Mouse (Mus musculus) heart, adult 2 months (tissue): Measurements from ENCODE around the gene Pelp1. TPM values are rescaled to one million over a fixed set of nuclear protein-coding genes. Genes with fewer than 3 reads are reported as not detected.

Source experiments
- DNase-seq, 2 experiments: peaks; one replicate each; pipeline ENCODE4 v3.0.0; 2021
- H3K27ac ChIP-seq: fragments of 200-600 bp; 2 replicates; pipeline ENCODE4 v1.8.1; 2022
- H3K27me3 ChIP-seq: fragments of 200-500 bp; 2 replicates; pipeline ENCODE4 v1.6.1; 2012; ENCODE audit warnings: mild to moderate bottlenecking, low read length, inconsistent platforms, mixed read lengths; ENCODE audit not compliant: control insufficient read depth, insufficient read depth
- H3K36me3 ChIP-seq: fragments of 200-500 bp; 2 replicates; pipeline ENCODE4 v1.6.1; 2012; ENCODE audit warnings: low read length, inconsistent platforms; ENCODE audit not compliant: control insufficient read depth, insufficient read depth
- H3K4me1 ChIP-seq: fragments of 200-500 bp; 2 replicates; pipeline ENCODE4 v1.6.1; 2011; ENCODE audit warnings: low read length; ENCODE audit not compliant: control insufficient read depth, insufficient read depth
- H3K4me3 ChIP-seq: fragments of 200-600 bp; 2 replicates; pipeline ENCODE4 v1.8.1; 2022
- H3K79me2 ChIP-seq: fragments of 200-500 bp; replicated peaks from 2 replicates; pipeline ENCODE4 v1.6.1; 2012; ENCODE audit warnings: mild to moderate bottlenecking, inconsistent platforms, low read length, moderate library complexity, mixed read lengths; ENCODE audit not compliant: control insufficient read depth, insufficient read depth
- H3K9ac ChIP-seq: fragments of 200-500 bp; 2 replicates; pipeline ENCODE4 v1.6.1; 2012; ENCODE audit warnings: low read depth, mild to moderate bottlenecking, control low read depth, inconsistent platforms, low read length, mixed read lengths
- CTCF ChIP-seq: fragments of 200-600 bp; IDR thresholded peaks from 2 replicates; pipeline ENCODE4 v1.8.1; 2022; ENCODE audit warnings: antibody characterized with exemption, mild to moderate bottlenecking, moderate library complexity
- EP300 ChIP-seq: fragments of 200-500 bp; IDR thresholded peaks from 2 replicates; pipeline ENCODE4 v1.6.1; 2011; ENCODE audit warnings: low read depth, low read length, control low read depth; ENCODE audit not compliant: insufficient read depth
- POLR2A ChIP-seq: fragments of 200-500 bp; IDR thresholded peaks from 2 replicates; pipeline ENCODE4 v1.6.1; 2011; ENCODE audit warnings: mild to moderate bottlenecking, low read depth, low read length, control low read depth; ENCODE audit not compliant: insufficient read depth
- WGBS: fragments of 180-500 bp; shearing (Covaris S2); methylation state at CpG from one replicate; pipeline ENCODE4 v1.1.7; 2018; 5-methylcytosine and 5-hydroxymethylcytosine counted together
- intact Hi-C: fragments of 180-260 bp; cut with DNase I; formaldehyde crosslinking; loops from one replicate; pipeline ENCODE4 v1.15.1; 2025
- polyA plus RNA-seq: library from polyadenylated mRNA; depleted of rRNA; stranded (reverse); fragments of >200 nt; gene quantifications from 2 replicates; pipeline ENCODE4 v1.2.3, GENCODE M21; 2012
- total RNA-seq, 2 experiments: library from RNA; stranded (reverse); gene quantifications; 2 replicates each; pipeline ENCODE4 v1.2.3; 2021

Gene Pelp1
- total and polyA plus RNA-seq, 3 experiments, result 13.0 to 20.7 (median 17.0) TPM

GRCm38 (mm10) chr11:70450926-70451325 lies 41.1 kb upstream of the Pelp1 start:
- 79% methylated on average over 2 of the region's 2 CpGs for WGBS
- Histone ChIP-seq H3K27ac (no peak overlapping the region), H3K79me2 (no peaks in the 10 kb centered on the region), H3K27me3 (no peaks in the 10 kb centered on the region), H3K36me3 (no peaks in the 10 kb centered on the region; the same call in 1 of the 2 replicates), H3K4me3 (no peak overlapping the region), H3K9ac (no peak overlapping the region), H3K4me1 (no peaks in the 10 kb centered on the region)
- intact Hi-C loops, result loop anchor here (10.0 kb wide), 1 partner anchor 154 kb away; no protein-coding TSS in a partner anchor
- TF ChIP-seq EP300, result no peak
- TF ChIP-seq CTCF, result no peak
- TF ChIP-seq POLR2A, result no peak
- no peak for DNase-seq

GRCm38 (mm10) chr11:70447373-70447772 lies 37.5 kb upstream of the Pelp1 start:
- Histone ChIP-seq H3K27ac (no peak overlapping the region), H3K27me3 (no peaks in the 10 kb centered on the region), H3K4me1 (no peaks in the 10 kb centered on the region), H3K36me3 (no peaks in the 10 kb centered on the region), H3K4me3 (no peak overlapping the region), H3K79me2 (no peaks in the 10 kb centered on the region), H3K9ac (no peak overlapping the region)
- TF ChIP-seq POLR2A, result no peak
- no peak for TF ChIP-seq CTCF
- no peak for TF ChIP-seq EP300
- no peak for DNase-seq
- 65% methylated on average over 1 of the region's 1 CpGs for WGBS
- intact Hi-C loops, result no loop called here

DNA sequence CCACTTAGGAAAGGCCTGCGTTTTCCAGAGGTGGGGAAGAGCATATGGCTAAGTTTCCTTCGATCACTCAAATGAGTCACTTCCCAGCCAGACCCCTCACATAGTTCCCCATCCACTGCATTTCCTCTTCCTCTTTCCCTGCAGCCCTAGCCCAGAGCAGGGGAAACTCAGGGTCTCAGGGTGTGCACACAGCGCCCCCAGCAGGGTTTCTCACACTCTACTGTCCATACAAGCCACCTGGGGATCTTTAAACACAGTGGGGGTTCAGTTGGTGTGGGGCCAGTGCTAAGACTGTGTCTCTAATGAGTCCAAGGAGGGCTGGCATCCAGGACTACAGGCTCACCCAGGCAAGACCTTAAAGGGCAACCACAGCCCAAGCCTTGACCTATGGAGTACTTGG lies 36.9 kb upstream of the Pelp1 start:
- no peaks in the 10 kb centered on the region for H3K27me3 ChIP-seq
- H3K36me3 ChIP-seq, result no peaks in the 10 kb centered on the region
- TF ChIP-seq CTCF (0 out of 2 replicates have a peak, but pooled peaks have one; percentile 2), EP300 (no peak), POLR2A (no peak)
- intact Hi-C loops, result no loop called here
- WGBS, result 26% methylated on average over 3 of the region's 3 CpGs
- no peak for DNase-seq
- no peaks in the 10 kb centered on the region for H3K79me2 ChIP-seq
- H3K4me3 ChIP-seq, result no peak overlapping the region
- H3K9ac ChIP-seq, result no peak overlapping the region
- no peak overlapping the region for H3K27ac ChIP-seq
- H3K4me1 ChIP-seq, result no peaks in the 10 kb centered on the region

DNA sequence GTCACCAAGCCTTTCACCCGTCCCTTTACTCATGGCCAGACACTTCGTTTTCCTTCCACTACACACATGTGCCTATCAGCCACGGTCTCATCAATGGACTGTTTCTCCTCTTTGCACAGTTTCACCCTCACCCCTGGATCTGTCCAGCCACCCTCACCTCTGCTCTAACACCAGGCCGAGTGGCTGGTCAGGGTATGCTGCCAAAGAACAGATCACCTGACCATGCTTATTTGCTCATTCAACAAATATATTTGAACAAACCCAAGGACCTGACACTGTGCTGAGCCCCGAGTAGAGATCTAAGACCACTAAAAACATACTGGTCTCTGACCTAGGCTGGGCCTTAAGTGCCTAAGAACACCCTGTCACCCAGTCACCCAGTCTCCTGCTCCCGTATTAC lies 34.8 kb upstream of the Pelp1 start:
- Histone ChIP-seq H3K4me3 (no peak overlapping the region), H3K36me3 (no peaks in the 10 kb centered on the region), H3K4me1 (no peaks in the 10 kb centered on the region), H3K27me3 (no peaks in the 10 kb centered on the region), H3K27ac (no peak overlapping the region), H3K9ac (no peak overlapping the region), H3K79me2 (no peaks in the 10 kb centered on the region)
- intact Hi-C loops, result no loop called here
- DNase-seq, result no peak
- 71% methylated on average over 6 of the region's 6 CpGs for WGBS
- TF ChIP-seq CTCF, result no peak
- no peak for TF ChIP-seq EP300
- TF ChIP-seq POLR2A, result no peak

DNA sequence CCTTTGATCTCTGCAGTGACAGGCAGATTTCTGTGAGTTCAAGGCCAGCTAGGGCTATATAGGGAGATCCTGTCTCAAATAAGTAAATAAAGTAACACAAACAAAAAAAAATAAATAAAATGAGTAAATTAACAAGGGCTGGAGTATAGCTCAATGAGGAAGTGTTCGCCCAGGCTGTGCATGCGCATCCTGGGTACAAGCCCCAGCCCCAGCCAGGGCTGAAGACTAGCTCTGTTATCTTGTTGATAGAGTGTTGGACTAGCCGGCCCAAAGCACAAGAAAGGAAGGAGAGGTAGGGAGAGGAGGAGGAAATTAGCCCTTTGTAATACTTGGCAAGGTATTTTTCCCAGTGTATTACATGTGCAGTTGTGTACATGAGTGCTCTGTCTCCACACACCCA lies 34.1 kb upstream of the Pelp1 start:
- H3K27ac ChIP-seq, result no peak overlapping the region
- H3K9ac ChIP-seq, result no peak overlapping the region
- intact Hi-C loops, result no loop called here
- TF ChIP-seq POLR2A (no peak), EP300 (no peak), CTCF (no peak)
- H3K4me1 ChIP-seq, result no peaks in the 10 kb centered on the region
- H3K79me2 ChIP-seq, result no peaks in the 10 kb centered on the region
- H3K36me3 ChIP-seq, result no peaks in the 10 kb centered on the region
- no peaks in the 10 kb centered on the region for H3K27me3 ChIP-seq
- H3K4me3 ChIP-seq, result no peak overlapping the region
- no peak for DNase-seq
- WGBS, result 60% methylated on average over 3 of the region's 3 CpGs

DNA sequence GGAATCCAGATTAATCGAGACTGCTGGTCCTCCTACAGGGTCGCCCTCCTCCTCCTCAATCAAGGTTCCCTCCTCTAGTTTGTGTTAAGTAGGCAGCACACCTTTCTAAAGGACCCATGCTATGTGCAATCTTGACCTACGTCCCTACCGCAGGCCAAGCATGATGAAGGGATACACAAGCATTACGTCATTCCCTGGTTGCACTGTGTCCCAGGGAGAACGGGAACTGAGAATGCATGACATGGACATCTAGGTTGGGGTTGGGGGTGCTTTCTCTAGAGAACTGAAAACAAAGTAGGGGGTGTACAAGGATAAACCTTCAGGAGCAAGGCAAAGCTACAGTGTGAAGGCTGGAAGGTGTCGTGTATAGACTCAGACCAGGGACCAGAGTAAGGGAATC lies 32.1 kb upstream of the Pelp1 start:
- Histone ChIP-seq H3K36me3 (no peaks in the 10 kb centered on the region), H3K4me1 (no peaks in the 10 kb centered on the region), H3K4me3 (no peak overlapping the region), H3K27ac (no peak overlapping the region), H3K79me2 (no peaks in the 10 kb centered on the region), H3K9ac (no peak overlapping the region), H3K27me3 (no peaks in the 10 kb centered on the region)
- 79% methylated on average over 7 of the region's 7 CpGs for WGBS
- intact Hi-C loops, result no loop called here
- TF ChIP-seq EP300 (no peak), CTCF (no peak), POLR2A (no peak)
- no peak for DNase-seq
